Mouse (Mus musculus) forebrain, embryonic 14.5 days (tissue): ENCODE measurements around the gene Itpkc. TPM values are rescaled to one million over a fixed set of nuclear protein-coding genes. Genes with fewer than 3 reads are reported as not detected.

Experiments
- ATAC-seq: fragments of 200-750 bp; cut with Nextera tagmentation; 2 replicates; pipeline ENCODE4 v1.8.0; 2017; ENCODE audit warnings: mild to moderate bottlenecking, moderate library complexity
- DNase-seq: peaks from one replicate; pipeline ENCODE4 v3.0.0-alpha.2; 2015; ENCODE audit warnings: low spot score
- H3K27ac ChIP-seq: fragments of 300-500 bp; sonication (generic); 2 replicates; pipeline ENCODE4 v1.5.1; 2014; ENCODE audit warnings: low read depth, mild to moderate bottlenecking, control low read depth, low read length, moderate library complexity
- H3K27me3 ChIP-seq: fragments of 300-500 bp; sonication (generic); replicated peaks from 2 replicates; pipeline ENCODE4 v1.6.1; 2014; ENCODE audit warnings: low read length, control low read depth, mixed read lengths; ENCODE audit not compliant: control insufficient read depth, insufficient read depth
- H3K36me3 ChIP-seq: fragments of 300-500 bp; sonication (generic); 2 replicates; pipeline ENCODE4 v1.6.1; 2014; ENCODE audit warnings: low read length, control low read depth; ENCODE audit not compliant: control insufficient read depth, insufficient read depth
- H3K4me1 ChIP-seq: fragments of 300-500 bp; sonication (generic); 2 replicates; pipeline ENCODE4 v1.6.1; 2014; ENCODE audit warnings: antibody characterized with exemption, low read length, control low read depth; ENCODE audit not compliant: control insufficient read depth, insufficient read depth
- H3K4me2 ChIP-seq: fragments of 300-500 bp; sonication (generic); 2 replicates; pipeline ENCODE4 v1.6.1; 2014; ENCODE audit warnings: mild to moderate bottlenecking, control low read depth, low read length
- H3K4me3 ChIP-seq: fragments of 300-500 bp; sonication (generic); 2 replicates; pipeline ENCODE4 v1.5.1; 2014; ENCODE audit warnings: low read depth, low read length, control low read depth
- H3K9ac ChIP-seq: fragments of 300-500 bp; sonication (generic); 2 replicates; pipeline ENCODE4 v1.6.1; 2014; ENCODE audit warnings: mild to moderate bottlenecking, low read length, control low read depth, moderate library complexity
- H3K9me3 ChIP-seq: fragments of 300-500 bp; sonication (generic); replicated peaks from 2 replicates; pipeline ENCODE4 v1.6.1; 2016; ENCODE audit warnings: low read length, control low read depth, mixed read lengths; ENCODE audit not compliant: control insufficient read depth
- WGBS: fragments of 180-500 bp; shearing (Covaris S2); extraction: QIAGEN DNeasy Blood & Tissue Kit; methylation state at CpG from one replicate; pipeline ENCODE4 v1.1.7; 2014; 5-methylcytosine and 5-hydroxymethylcytosine counted together
- polyA plus RNA-seq: library from polyadenylated mRNA; unstranded; fragments of >200 nt; fragmentation: Nextera tagmentation; extraction: Ambion mirVana; gene quantifications from 2 replicates; pipeline ENCODE4 v1.2.1, GENCODE M21; 2014

Itpkc gene
- polyA plus RNA-seq: 4.4 and 6.5 TPM in 2 replicates

GRCm38 (mm10) chr7:27228281-27228821 is at the start of gene Itpkc:
TSS of gene Itpkc (minus strand) at chr7:27228661.
- WGBS: 0% methylated on average over 45 of the region's 49 CpGs
- Histone ChIP-seq H3K27ac (peak within 1 kb of the TSS; percentile 70), H3K36me3 (no peaks in the 10 kb centered on the region), H3K9ac (peak within 1 kb of the TSS; percentile 79), H3K9me3 (no peaks in the 10 kb centered on the region), H3K4me2 (peak within 1 kb of the TSS; percentile 92), H3K4me1 (peaks cover 38% of the 10 kb centered on the region), H3K4me3 (peak within 1 kb of the TSS; percentile 66), H3K27me3 (no peaks in the 10 kb centered on the region)
- ATAC-seq: peak; percentile 84
- peak; percentile 98 for DNase-seq

DNA sequence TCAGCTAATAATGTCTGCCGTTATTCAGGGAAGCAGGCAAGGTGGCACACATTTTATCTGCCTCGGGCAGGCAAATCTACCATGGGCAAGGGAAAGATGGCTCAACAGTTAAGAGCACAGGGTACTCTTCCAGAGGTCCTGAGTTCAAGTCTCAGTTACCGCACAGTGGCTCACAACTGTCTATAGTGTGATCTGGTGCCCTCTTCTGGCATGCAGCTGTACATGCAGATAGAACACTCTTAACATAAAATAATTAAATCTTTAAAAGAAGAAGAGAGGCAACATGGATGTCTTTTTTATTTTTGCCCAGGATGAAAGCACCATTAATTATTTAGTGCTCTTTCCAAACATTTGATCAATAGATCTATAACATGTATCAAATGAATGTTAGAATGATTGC is 48.7 kb upstream of the Itpkc start:
- WGBS: 90% methylated on average over 3 of the region's 3 CpGs
- DNase-seq: no peak
- Histone ChIP-seq H3K4me3 (no peak overlapping the region), H3K36me3 (peaks cover 94% of the 10 kb centered on the region), H3K27ac (no peak overlapping the region), H3K9ac (no peak overlapping the region), H3K27me3 (no peaks in the 10 kb centered on the region), H3K4me2 (no peak overlapping the region), H3K4me1 (no peaks in the 10 kb centered on the region), H3K9me3 (no peaks in the 10 kb centered on the region)
- ATAC-seq: no peak

DNA sequence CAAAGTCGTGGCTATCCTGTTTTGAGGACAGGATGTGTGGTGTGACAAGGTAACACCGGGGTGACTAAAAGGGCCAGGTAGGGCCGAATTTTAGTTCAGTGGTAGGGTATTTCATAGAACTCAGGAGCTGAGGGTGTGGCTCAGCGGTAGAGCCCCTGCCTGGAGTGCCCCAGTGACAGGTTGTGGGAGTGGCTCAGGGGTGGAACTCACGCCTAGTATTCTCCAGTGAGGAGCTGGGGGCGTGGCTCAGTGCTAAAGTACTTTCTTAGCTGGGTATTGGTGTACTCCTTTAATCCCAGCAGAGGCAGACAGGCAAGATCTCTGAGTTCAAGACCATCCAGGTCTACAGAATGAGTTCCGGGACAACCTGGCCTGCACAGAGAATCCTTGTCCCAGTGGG is 47.6 kb upstream of the Itpkc start:
- no peaks in the 10 kb centered on the region for H3K4me1 ChIP-seq
- WGBS: 67% methylated on average over 7 of the region's 7 CpGs
- no peak overlapping the region for H3K9ac ChIP-seq
- no peaks in the 10 kb centered on the region for H3K9me3 ChIP-seq
- H3K4me3 ChIP-seq: no peak overlapping the region
- peaks cover 94% of the 10 kb centered on the region for H3K36me3 ChIP-seq
- no peaks in the 10 kb centered on the region for H3K27me3 ChIP-seq
- DNase-seq (no peak), ATAC-seq (no peak)
- H3K4me2 ChIP-seq: no peak overlapping the region
- no peak overlapping the region for H3K27ac ChIP-seq

DNA sequence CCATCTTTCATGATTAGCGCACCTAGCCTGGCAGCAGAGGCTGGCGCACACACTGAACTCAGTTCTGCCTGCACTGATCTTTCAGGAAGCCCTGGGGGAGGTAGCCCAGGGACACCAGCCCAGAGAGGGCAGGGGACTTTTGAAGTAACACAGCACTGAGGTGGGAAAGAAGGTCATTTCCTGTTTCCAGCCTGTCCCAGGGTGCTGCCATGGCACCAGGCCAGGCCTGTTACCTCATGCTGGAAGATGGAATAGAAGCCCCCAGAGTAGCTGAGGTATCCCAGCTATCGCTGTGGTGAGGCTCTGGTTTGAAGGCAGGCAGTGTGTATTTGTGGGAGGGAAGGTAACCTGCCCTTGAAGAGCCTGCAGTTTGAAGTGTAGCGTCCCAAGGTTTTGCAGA is 46.5 kb upstream of the Itpkc start:
- Histone ChIP-seq H3K4me3 (no peak overlapping the region), H3K27me3 (no peaks in the 10 kb centered on the region), H3K4me1 (no peaks in the 10 kb centered on the region), H3K9ac (no peak overlapping the region), H3K36me3 (peaks cover 94% of the 10 kb centered on the region), H3K9me3 (no peaks in the 10 kb centered on the region), H3K4me2 (no peak overlapping the region), H3K27ac (no peak overlapping the region)
- DNase-seq: no peak
- WGBS: 91% methylated on average over 4 of the region's 4 CpGs
- no peak for ATAC-seq

DNA sequence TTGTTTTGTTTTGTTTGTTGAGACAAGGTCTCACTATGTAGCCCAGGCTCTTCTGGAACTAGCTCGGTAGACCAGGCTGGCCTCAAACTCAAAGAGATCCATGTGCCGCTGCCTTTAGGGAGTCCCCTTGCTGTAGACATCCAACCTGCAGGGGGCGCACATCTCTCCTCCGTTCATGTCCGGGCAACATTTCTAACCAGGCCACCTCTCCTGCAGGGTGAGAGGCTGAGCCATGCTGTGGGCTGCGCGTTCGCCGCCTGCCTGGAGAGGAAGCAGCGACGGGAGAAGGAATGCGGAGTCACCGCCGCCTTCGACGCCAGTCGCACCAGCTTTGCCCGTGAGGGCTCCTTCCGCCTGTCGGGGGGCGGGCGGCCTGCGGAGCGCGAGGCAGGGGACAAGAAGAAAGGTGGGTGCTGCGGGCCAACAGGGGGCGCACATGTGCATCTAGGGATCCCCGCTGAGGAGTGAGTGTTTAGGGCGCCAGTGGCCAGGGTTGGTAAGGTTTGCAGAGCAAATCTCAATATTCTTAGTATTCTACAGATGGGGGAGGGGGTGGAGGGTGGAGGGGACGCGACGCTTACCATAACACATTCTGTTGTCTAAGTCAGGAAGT is 45.4 kb upstream of the Itpkc start:
- Histone ChIP-seq H3K27ac (no peak overlapping the region), H3K4me3 (no peak overlapping the region), H3K4me1 (no peaks in the 10 kb centered on the region), H3K9ac (no peak overlapping the region), H3K9me3 (no peaks in the 10 kb centered on the region), H3K36me3 (peaks cover 94% of the 10 kb centered on the region), H3K27me3 (no peaks in the 10 kb centered on the region), H3K4me2 (no peak overlapping the region)
- 0 out of 2 replicates have a peak, but pooled peaks have one; percentile 18 for ATAC-seq
- peak; percentile 27 for DNase-seq
- 62% methylated on average over 32 of the region's 32 CpGs for WGBS

DNA sequence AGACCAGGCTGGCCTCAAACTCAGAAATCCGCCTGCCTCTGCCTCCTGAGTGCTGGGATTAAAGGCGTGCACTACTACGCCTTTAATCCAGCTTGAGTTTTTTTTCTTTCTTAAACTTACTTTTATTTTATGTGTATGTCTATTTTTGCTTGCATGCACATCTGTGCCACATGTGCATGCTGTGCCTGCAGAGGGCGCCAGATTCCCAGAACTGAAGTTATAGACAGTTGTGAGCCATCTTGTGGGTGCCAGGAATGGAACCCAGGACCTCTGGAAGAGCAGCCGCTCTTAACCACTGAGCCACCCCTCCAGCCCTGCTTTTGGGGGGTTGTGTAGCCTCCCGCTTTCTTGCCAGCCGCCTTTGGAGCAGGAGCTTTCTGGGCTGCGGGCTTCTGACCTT is 43.0 kb upstream of the Itpkc start:
- no peak for ATAC-seq
- Histone ChIP-seq H3K4me2 (no peak overlapping the region), H3K4me1 (no peaks in the 10 kb centered on the region), H3K27ac (no peak overlapping the region), H3K36me3 (peaks cover 92% of the 10 kb centered on the region), H3K4me3 (no peak overlapping the region), H3K9ac (no peak overlapping the region), H3K9me3 (no peaks in the 10 kb centered on the region), H3K27me3 (no peaks in the 10 kb centered on the region)
- WGBS: 90% methylated on average over 8 of the region's 8 CpGs
- DNase-seq: no peak

DNA sequence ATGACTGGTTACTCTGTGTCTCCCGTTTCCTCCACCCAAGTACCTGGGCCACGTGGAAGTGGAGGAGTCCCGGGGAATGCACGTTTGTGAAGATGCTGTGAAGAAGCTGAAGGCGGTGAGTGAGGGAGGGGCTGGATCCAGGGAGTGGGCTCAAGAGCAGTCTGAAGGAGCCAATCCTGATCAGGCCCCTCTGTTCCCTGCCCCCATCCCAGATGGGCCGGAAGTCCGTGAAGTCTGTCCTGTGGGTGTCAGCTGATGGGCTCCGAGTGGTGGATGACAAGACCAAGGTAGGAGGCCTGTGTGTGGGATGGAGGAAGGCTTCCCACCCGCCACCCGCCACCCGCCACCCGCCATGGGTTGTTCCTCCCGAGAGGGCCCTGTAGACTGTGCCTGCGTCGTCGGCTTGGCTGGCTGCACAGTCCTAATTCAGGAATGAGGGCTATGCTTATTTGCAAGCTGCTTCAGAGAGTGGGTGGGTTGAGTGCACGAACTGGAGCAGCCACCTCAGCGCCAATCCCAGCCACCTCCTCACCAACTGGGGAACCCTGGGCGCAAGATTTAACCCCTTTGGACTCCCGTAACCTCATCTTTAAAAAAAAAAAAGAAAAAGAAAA is 38.2 kb upstream of the Itpkc start:
- peaks cover 97% of the 10 kb centered on the region for H3K36me3 ChIP-seq
- no peak overlapping the region for H3K4me3 ChIP-seq
- no peaks in the 10 kb centered on the region for H3K9me3 ChIP-seq
- ATAC-seq (no peak), DNase-seq (no peak)
- no peak overlapping the region for H3K9ac ChIP-seq
- peaks cover 4% of the 10 kb centered on the region for H3K4me1 ChIP-seq
- H3K4me2 ChIP-seq: no peak overlapping the region
- no peaks in the 10 kb centered on the region for H3K27me3 ChIP-seq
- no peak overlapping the region for H3K27ac ChIP-seq
- WGBS: 81% methylated on average over 20 of the region's 20 CpGs

DNA sequence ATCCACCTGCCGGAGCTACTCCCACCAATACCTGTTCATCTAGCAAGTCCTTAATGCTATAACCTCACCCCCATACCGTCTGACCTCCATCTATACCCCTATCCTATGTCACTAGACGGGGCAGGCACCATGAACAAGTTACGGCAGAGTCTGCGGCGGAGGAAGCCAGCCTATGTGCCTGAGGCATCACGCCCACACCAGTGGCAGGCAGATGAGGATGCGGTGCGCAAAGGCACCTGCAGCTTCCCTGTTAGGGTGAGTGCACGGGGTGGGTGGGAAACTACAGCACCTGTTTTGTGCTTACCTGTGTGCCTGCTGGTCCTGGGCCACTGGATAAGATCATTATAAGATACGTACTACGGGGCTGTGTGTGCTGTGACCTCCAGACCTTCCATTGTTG is 36.3 kb upstream of the Itpkc start:
- Histone ChIP-seq H3K36me3 (peaks cover 81% of the 10 kb centered on the region), H3K4me2 (no peak overlapping the region), H3K27me3 (no peaks in the 10 kb centered on the region), H3K9ac (no peak overlapping the region), H3K9me3 (no peaks in the 10 kb centered on the region), H3K4me1 (peaks cover 21% of the 10 kb centered on the region), H3K27ac (no peak overlapping the region), H3K4me3 (no peak overlapping the region)
- no peak for ATAC-seq
- no peak for DNase-seq
- 94% methylated on average over 12 of the region's 12 CpGs for WGBS

DNA sequence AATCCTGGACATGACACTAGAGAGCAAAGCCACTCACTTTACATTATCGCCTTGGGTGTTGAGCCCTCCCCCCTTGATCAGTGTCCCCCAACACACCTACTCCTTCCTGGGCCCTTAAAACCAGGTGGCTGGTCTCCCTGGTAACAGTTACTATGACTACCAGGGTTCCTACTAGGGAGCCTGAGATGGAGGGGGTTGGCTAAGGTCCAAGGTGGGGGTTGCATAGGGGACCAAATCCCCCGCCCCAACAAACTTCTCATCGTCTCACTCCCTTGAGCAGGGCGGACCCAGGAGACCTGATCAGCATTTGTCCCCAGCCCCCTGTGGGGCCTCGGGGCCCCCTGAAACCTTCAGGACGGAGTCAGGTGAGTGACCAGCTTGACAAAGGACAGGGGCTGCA is 33.4 kb upstream of the Itpkc start:
- H3K27ac ChIP-seq: no peak overlapping the region
- peaks cover 53% of the 10 kb centered on the region for H3K36me3 ChIP-seq
- DNase-seq (no peak), ATAC-seq (no peak)
- H3K4me1 ChIP-seq: peaks cover 27% of the 10 kb centered on the region
- 58% methylated on average over 6 of the region's 6 CpGs for WGBS
- H3K4me2 ChIP-seq: no peak overlapping the region
- 0 out of 2 replicates have a peak overlapping the region, but pooled peaks have one; percentile 17 for H3K9ac ChIP-seq
- no peak overlapping the region for H3K4me3 ChIP-seq
- H3K27me3 ChIP-seq: no peaks in the 10 kb centered on the region
- no peaks in the 10 kb centered on the region for H3K9me3 ChIP-seq
